Mouse (Mus musculus): ENCODE measurements at regions not wholly inside any gene's neighbourhood (a gene's known extent, or its start where the extent isn't known, plus 50 kb on each side); places are given as distances from the start of the nearest gene placed in this dataset.

DNA sequence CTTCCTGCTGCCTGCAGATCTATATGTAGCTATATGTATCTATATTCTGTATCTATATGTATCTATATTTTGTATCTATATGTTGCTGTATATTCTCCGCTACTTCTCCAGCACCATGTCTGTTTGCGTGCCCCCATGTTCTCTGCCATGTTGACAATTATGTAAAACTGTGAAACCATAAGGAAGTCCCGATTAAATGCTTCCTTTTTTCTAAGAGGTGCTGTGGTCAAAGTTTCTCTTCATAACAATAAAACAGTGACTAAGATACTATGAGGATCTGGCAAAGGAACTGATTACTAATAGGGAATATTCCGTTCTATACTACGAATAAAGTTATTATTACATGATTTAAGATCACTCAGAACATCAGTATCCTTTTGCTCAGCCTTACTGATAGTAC is 274.5 kb downstream of the Spry2 start:
- H3K27ac ChIP-seq (ENCODE audit: control insufficient read depth, low read depth, low read length), result no peak overlapping the region
- peak; percentile 18 for DNase-seq (ENCODE audit: low read depth, low spot score)

GRCm38 (mm10) chr14:105621124-105621523 is 275.5 kb downstream of the Spry2 start:
- no peaks in the 10 kb centered on the region for H3K79me2 ChIP-seq (ENCODE audit: control insufficient read depth, insufficient read depth, low read length, poor library complexity)
- no peaks in the 10 kb centered on the region for H3K9me3 ChIP-seq (replicated peaks; ENCODE audit: insufficient read depth, low read length)
- H3K9ac ChIP-seq (ENCODE audit: control insufficient read depth, low read depth, low read length, poor library complexity, severe bottlenecking), result no peak overlapping the region
- TF ChIP-seq USF2 (IDR thresholded peaks at IDR 0.05; ENCODE audit: borderline replicate concordance in 1 of 2, insufficient read depth in 1 of 2, low read depth in 1 of 2, low read length in 2 of 2), result no peak
- no peak for TF ChIP-seq UBTF (IDR thresholded peaks at IDR 0.05; ENCODE audit: borderline replicate concordance, insufficient read depth, low read depth, low read length)
- TF ChIP-seq CTCF (IDR thresholded peaks at IDR 0.05 in 2 of 3, conservative IDR thresholded peaks at IDR 0.05 in 1 of 3; ENCODE audit: control insufficient read depth in 1 of 3, insufficient read depth in 1 of 3, low read depth in 2 of 3, low read length in 3 of 3, poor library complexity in 1 of 3, severe bottlenecking in 1 of 3), result no peak
- TF ChIP-seq CHD1 (IDR thresholded peaks at IDR 0.05; ENCODE audit: low read depth, low read length), result no peak
- no peak for TF ChIP-seq MAZ (IDR thresholded peaks at IDR 0.05; ENCODE audit: low read depth, low read length)
- TF ChIP-seq TAL1 (IDR thresholded peaks at IDR 0.05; ENCODE audit: low read length), result no peak
- no peak for TF ChIP-seq MEF2A (IDR thresholded peaks at IDR 0.05; ENCODE audit: extremely low read depth, insufficient replicate concordance, low read depth, low read length, poor library complexity, severe bottlenecking)
- no peak for TF ChIP-seq POLR2A (IDR thresholded peaks at IDR 0.05; ENCODE audit: control insufficient read depth in 1 of 2, insufficient read depth in 1 of 2, low read depth in 1 of 2, low read length in 2 of 2, poor library complexity in 1 of 2)
- TF ChIP-seq MAFK (IDR thresholded peaks at IDR 0.05; ENCODE audit: borderline replicate concordance, low read depth, low read length), result no peak
- TF ChIP-seq ZNF384 (IDR thresholded peaks at IDR 0.05; ENCODE audit: low read depth, low read length), result no peak
- no peaks in the 10 kb centered on the region; a peak in 1 of 4 replicates for H3K4me1 ChIP-seq (ENCODE audit: control insufficient read depth in 1 of 2, insufficient read depth in 2 of 2, low read length in 2 of 2)
- no peak overlapping the region for H3K27ac ChIP-seq (ENCODE audit: control insufficient read depth, low read depth, low read length)
- DNase-seq (ENCODE audit: low read depth, low spot score), result no peak
- no peaks in the 10 kb centered on the region for H3K27me3 ChIP-seq (ENCODE audit: control insufficient read depth in 1 of 2, insufficient read depth in 2 of 2, low read length in 2 of 2)
- no peak overlapping the region for H3K4me3 ChIP-seq (ENCODE audit: control insufficient read depth in 1 of 2, insufficient read depth in 1 of 2, low read depth in 2 of 2, low read length in 2 of 2)
- peaks cover 0 to under 1% of the 10 kb centered on the region in 2 experiments; a peak in 2 of 4 replicates for H3K36me3 ChIP-seq (ENCODE audit: control insufficient read depth in 1 of 2, insufficient read depth in 2 of 2, low read length in 2 of 2)

More for the DNA sequence above, 274.5 kb downstream of the Spry2 start:
- no peak overlapping the region for H3K4me3 ChIP-seq (ENCODE audit: control insufficient read depth in 1 of 2, insufficient read depth in 1 of 2, low read depth in 2 of 2, low read length in 2 of 2)
- no peaks in the 10 kb centered on the region for H3K27me3 ChIP-seq (ENCODE audit: control insufficient read depth in 1 of 2, insufficient read depth in 2 of 2, low read length in 2 of 2)
- H3K9me3 ChIP-seq (replicated peaks; ENCODE audit: insufficient read depth, low read length), result no peaks in the 10 kb centered on the region
- H3K36me3 ChIP-seq (ENCODE audit: control insufficient read depth in 1 of 2, insufficient read depth in 2 of 2, low read length in 2 of 2), result no peaks in the 10 kb centered on the region; a peak in 2 of 4 replicates
- TF ChIP-seq ETS1 (IDR thresholded peaks at IDR 0.05; ENCODE audit: low read depth, low read length), result no peak
- no peak for TF ChIP-seq SMC3 (IDR thresholded peaks at IDR 0.05; ENCODE audit: low read depth, low read length)
- no peak for TF ChIP-seq USF1 (IDR thresholded peaks at IDR 0.05; ENCODE audit: low read depth, low read length)
- no peak for TF ChIP-seq ZNF384 (IDR thresholded peaks at IDR 0.05; ENCODE audit: low read depth, low read length)
- no peak for TF ChIP-seq MYB (IDR thresholded peaks at IDR 0.05; ENCODE audit: low read depth, low read length)
- TF ChIP-seq MAFK (IDR thresholded peaks at IDR 0.05; ENCODE audit: borderline replicate concordance, low read depth, low read length), result no peak
- TF ChIP-seq POLR2AphosphoS5 (IDR thresholded peaks at IDR 0.05; ENCODE audit: borderline replicate concordance, low read depth, low read length), result no peak
- no peak for TF ChIP-seq BHLHE40 (IDR thresholded peaks at IDR 0.05; ENCODE audit: borderline replicate concordance, low read depth, low read length)
- no peak for TF ChIP-seq TCF12 (IDR thresholded peaks at IDR 0.05; ENCODE audit: low read depth, low read length)
- TF ChIP-seq SIN3A (IDR thresholded peaks at IDR 0.05; ENCODE audit: low read length), result no peak
- TF ChIP-seq UBTF (IDR thresholded peaks at IDR 0.05; ENCODE audit: borderline replicate concordance, insufficient read depth, low read depth, low read length), result no peak
- H3K4me1 ChIP-seq (ENCODE audit: control insufficient read depth in 1 of 2, insufficient read depth in 2 of 2, low read length in 2 of 2), result no peaks in the 10 kb centered on the region; a peak in 1 of 4 replicates
- no peaks in the 10 kb centered on the region for H3K79me2 ChIP-seq (ENCODE audit: control insufficient read depth, insufficient read depth, low read length, poor library complexity)
- no peak overlapping the region for H3K9ac ChIP-seq (ENCODE audit: control insufficient read depth, low read depth, low read length, poor library complexity, severe bottlenecking)
